Mouse (Mus musculus) MEL (cell line): ENCODE measurements around the gene Tmem179b. TPM values are rescaled to one million over a fixed set of nuclear protein-coding genes. Genes with fewer than 3 reads are reported as not detected.
A peak's percentile ranks its signal among the peaks of the same experiment; 100 is the strongest.

Experiments
- DNase-seq: peaks from one replicate; pipeline ENCODE4 v3.0.0; 2011; ENCODE audit warnings: low read depth, low spot score
- H3K27ac ChIP-seq: 2 replicates; pipeline ENCODE4 v1.5.1; 2012; ENCODE audit warnings: low read depth, mild to moderate bottlenecking, control low read depth, low read length, moderate library complexity; ENCODE audit not compliant: control insufficient read depth
- H3K27me3 ChIP-seq, 2 experiments: fragments of 150-350 bp in 1 of 2; sonication (generic) in 1 of 2; 2 replicates each; pipeline ENCODE4 v1.6.1; 2012; ENCODE audit warnings: low read length in 2 of 2, mild to moderate bottlenecking in 2 of 2, improper control_type of control experiment in 1 of 2, moderate library complexity in 1 of 2; ENCODE audit not compliant: insufficient read depth in 2 of 2, control insufficient read depth in 1 of 2
- H3K36me3 ChIP-seq, 2 experiments: 2 replicates each; pipeline ENCODE4 v1.6.1; 2012 to 2014; ENCODE audit warnings: low read length in 2 of 2, improper control_type of control experiment in 1 of 2, inconsistent platforms in 1 of 2, mild to moderate bottlenecking in 1 of 2; ENCODE audit not compliant: insufficient read depth in 2 of 2, control insufficient read depth in 1 of 2
- H3K4me1 ChIP-seq, 2 experiments: fragments of 150-350 bp in 1 of 2; sonication (generic) in 1 of 2; 2 replicates each; pipeline ENCODE4 v1.6.1; 2012; ENCODE audit warnings: low read length in 2 of 2, improper control_type of control experiment in 1 of 2, mild to moderate bottlenecking in 1 of 2; ENCODE audit not compliant: insufficient read depth in 2 of 2, control insufficient read depth in 1 of 2
- H3K4me3 ChIP-seq, 2 experiments: fragments of 150-350 bp in 1 of 2; sonication (generic) in 1 of 2; 2 replicates each; pipeline ENCODE4 v1.5.1; 2012; ENCODE audit warnings: low read depth in 2 of 2, low read length in 2 of 2, mild to moderate bottlenecking in 2 of 2, moderate library complexity in 2 of 2, control low read depth in 1 of 2, improper control_type of control experiment in 1 of 2; ENCODE audit not compliant: control insufficient read depth in 1 of 2, insufficient read depth in 1 of 2
- H3K79me2 ChIP-seq: 2 replicates; pipeline ENCODE4 v1.6.1; 2012; ENCODE audit warnings: mild to moderate bottlenecking, low read length, moderate library complexity; ENCODE audit not compliant: control insufficient read depth, poor library complexity, insufficient read depth
- H3K9ac ChIP-seq: 2 replicates; pipeline ENCODE4 v1.6.1; 2012; ENCODE audit warnings: low read depth, mild to moderate bottlenecking, control low read depth, low read length, moderate library complexity; ENCODE audit not compliant: control insufficient read depth, poor library complexity, severe bottlenecking
- H3K9me3 ChIP-seq: fragments of 150-350 bp; sonication (generic); replicated peaks from 2 replicates; pipeline ENCODE4 v1.6.1; 2012; ENCODE audit warnings: mild to moderate bottlenecking, low read length, improper control_type of control experiment, moderate library complexity; ENCODE audit not compliant: insufficient read depth
- BHLHE40 ChIP-seq: IDR thresholded peaks from 2 replicates; pipeline ENCODE4 v1.6.1; 2012; ENCODE audit warnings: low read depth, mild to moderate bottlenecking, inconsistent platforms, low read length, improper control_type of control experiment, borderline replicate concordance
- CHD1 ChIP-seq: IDR thresholded peaks from 2 replicates; pipeline ENCODE4 v1.6.1; 2012; ENCODE audit warnings: low read depth, mild to moderate bottlenecking, inconsistent platforms, low read length, improper control_type of control experiment
- CHD2 ChIP-seq: IDR thresholded peaks from 2 replicates; pipeline ENCODE4 v1.6.1; 2011; ENCODE audit warnings: low read length, improper control_type of control experiment
- CTCF ChIP-seq, 3 experiments: IDR thresholded peaks in 2 of 3; conservative IDR thresholded peaks in 1 of 3; 2 replicates each; pipeline ENCODE4 v1.5.1; 2011 to 2012; ENCODE audit warnings: low read length in 3 of 3, low read depth in 2 of 3, mild to moderate bottlenecking in 2 of 3, improper control_type of control experiment in 1 of 3, inconsistent platforms in 1 of 3, mixed read lengths in 1 of 3, moderate library complexity in 1 of 3; ENCODE audit not compliant: control insufficient read depth in 1 of 3, insufficient read depth in 1 of 3, poor library complexity in 1 of 3, severe bottlenecking in 1 of 3
- EP300 ChIP-seq, 2 experiments: IDR thresholded peaks; 2 replicates each; pipeline ENCODE4 v1.6.1; 2011; ENCODE audit warnings: improper control_type of control experiment in 2 of 2, low read length in 2 of 2, low read depth in 1 of 2, mild to moderate bottlenecking in 1 of 2
- GABPA ChIP-seq: IDR thresholded peaks from 2 replicates; pipeline ENCODE4 v1.6.1; 2012; ENCODE audit warnings: low read depth, mild to moderate bottlenecking, inconsistent platforms, low read length, improper control_type of control experiment, moderate library complexity
- JUND ChIP-seq: IDR thresholded peaks from 2 replicates; pipeline ENCODE4 v1.6.1; 2011; ENCODE audit warnings: low read depth, mild to moderate bottlenecking, improper control_type of control experiment, low read length
- MAFK ChIP-seq: IDR thresholded peaks from 2 replicates; pipeline ENCODE4 v1.6.1; 2011; ENCODE audit warnings: low read depth, mild to moderate bottlenecking, low read length, improper control_type of control experiment, borderline replicate concordance
- MAZ ChIP-seq: IDR thresholded peaks from 2 replicates; pipeline ENCODE4 v1.6.1; 2012; ENCODE audit warnings: low read depth, mild to moderate bottlenecking, inconsistent platforms, low read length, improper control_type of control experiment
- MXI1 ChIP-seq: IDR thresholded peaks from 2 replicates; pipeline ENCODE4 v1.6.1; 2011; ENCODE audit warnings: mild to moderate bottlenecking, low read depth, low read length, improper control_type of control experiment
- MYC ChIP-seq: IDR thresholded peaks from 2 replicates; pipeline ENCODE4 v1.6.1; 2011; ENCODE audit warnings: low read depth, mild to moderate bottlenecking, low read length, improper control_type of control experiment, moderate library complexity
- NRF1 ChIP-seq: IDR thresholded peaks from 2 replicates; pipeline ENCODE4 v1.6.1; 2014; ENCODE audit warnings: low read depth, mild to moderate bottlenecking, inconsistent platforms, low read length, improper control_type of control experiment, moderate library complexity; ENCODE audit not compliant: poor library complexity, insufficient read depth, severe bottlenecking
- POLR2AphosphoS2 ChIP-seq: IDR thresholded peaks from 2 replicates; pipeline ENCODE4 v1.6.1; 2011; ENCODE audit warnings: low read length, improper control_type of control experiment
- RAD21 ChIP-seq: IDR thresholded peaks from 2 replicates; pipeline ENCODE4 v1.6.1; 2011; ENCODE audit warnings: mild to moderate bottlenecking, low read depth, low read length, improper control_type of control experiment
- RCOR1 ChIP-seq: IDR thresholded peaks from 2 replicates; pipeline ENCODE4 v1.6.1; 2012; ENCODE audit warnings: low read depth, mild to moderate bottlenecking, inconsistent platforms, low read length, improper control_type of control experiment
- SIN3A ChIP-seq: IDR thresholded peaks from 2 replicates; pipeline ENCODE4 v1.6.1; 2012; ENCODE audit warnings: low read length, improper control_type of control experiment, inconsistent platforms
- TAL1 ChIP-seq: IDR thresholded peaks from 2 replicates; pipeline ENCODE4 v1.6.1; 2012; ENCODE audit warnings: mild to moderate bottlenecking, inconsistent platforms, low read length, moderate library complexity, mixed read lengths
- TBP ChIP-seq: IDR thresholded peaks from 2 replicates; pipeline ENCODE4 v1.8.0; 2011; ENCODE audit warnings: low read depth, low read length, improper control_type of control experiment
- USF1 ChIP-seq: IDR thresholded peaks from 2 replicates; pipeline ENCODE4 v1.6.1; 2014; ENCODE audit warnings: low read depth, mild to moderate bottlenecking, inconsistent platforms, low read length, improper control_type of control experiment, moderate library complexity
- ZKSCAN1 ChIP-seq: IDR thresholded peaks from 2 replicates; pipeline ENCODE4 v1.6.1; 2012; ENCODE audit warnings: low read depth, mild to moderate bottlenecking, inconsistent platforms, low read length, improper control_type of control experiment, moderate library complexity
- ZNF384 ChIP-seq: IDR thresholded peaks from 2 replicates; pipeline ENCODE4 v1.6.1; 2012; ENCODE audit warnings: low read depth, mild to moderate bottlenecking, inconsistent platforms, low read length, improper control_type of control experiment
- polyA plus RNA-seq, 2 experiments: library from polyadenylated mRNA; stranded (reverse) in 1 of 2; unstranded in 1 of 2; fragments of >175 nt in 1 of 2; fragments of >200 nt in 1 of 2; gene quantifications; 2 replicates each; pipeline versions ENCODE4 v1.2.1 to v1.2.4; 2012; ENCODE audit warnings: low replicate concordance in 2 of 2, low read depth in 1 of 2; ENCODE audit not compliant: insufficient read length in 2 of 2, insufficient read depth in 1 of 2, missing spikeins in 1 of 2
- total RNA-seq: library from RNA; depleted of rRNA; stranded (reverse); fragments of 300-350 nt; gene quantifications from 2 replicates; pipeline ENCODE4 v1.2.3, GENCODE M21; 2012

Tmem179b gene
- total and polyA plus RNA-seq, 3 experiments, result 60.0 to 101 TPM; not detected in 1

DNA sequence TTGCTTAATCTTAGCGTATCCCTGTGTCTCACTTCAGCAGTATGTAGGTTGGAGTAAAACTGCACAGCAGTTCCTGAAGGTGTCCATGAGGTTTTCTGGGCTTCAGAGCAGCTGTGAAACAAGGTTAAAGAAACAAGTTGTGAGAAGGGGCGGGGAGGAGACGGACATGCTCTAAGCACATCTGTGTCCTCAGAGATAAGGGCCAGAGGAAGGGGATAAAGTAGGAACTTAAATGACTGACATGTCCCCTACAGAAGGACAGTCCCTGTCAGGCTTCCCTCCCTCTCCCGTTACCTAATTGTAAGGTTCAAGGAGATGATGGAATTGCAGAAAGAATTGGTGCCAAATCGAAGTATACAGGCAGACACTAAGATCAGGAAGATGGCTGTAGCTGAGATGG is 1.3 kb downstream of the Tmem179b start (continued):
- peak; percentile 53 to 61; a peak in 3 of 4 replicates for TF ChIP-seq EP300 (IDR thresholded peaks at IDR 0.05; ENCODE audit: low read depth in 1 of 2, low read length in 2 of 2)
- TF ChIP-seq POLR2AphosphoS2, result peak; percentile 82
- TF ChIP-seq ZKSCAN1, result no peak
- TF ChIP-seq USF1, result no peak
- no peak for TF ChIP-seq CHD1
- no peak for TF ChIP-seq ZNF384
- peak; percentile 84 for TF ChIP-seq SIN3A
- TF ChIP-seq MYC, result peak; percentile 79; the same call in 1 of the 2 replicates
- TF ChIP-seq BHLHE40, result no peak
- TF ChIP-seq MAFK, result no peak
- peak; percentile 91 for TF ChIP-seq TAL1
- TF ChIP-seq TBP, result no peak
- no peak for TF ChIP-seq MAZ
- no peak for TF ChIP-seq RCOR1
- TF ChIP-seq, all 39 proteins: peak for 13

DNA sequence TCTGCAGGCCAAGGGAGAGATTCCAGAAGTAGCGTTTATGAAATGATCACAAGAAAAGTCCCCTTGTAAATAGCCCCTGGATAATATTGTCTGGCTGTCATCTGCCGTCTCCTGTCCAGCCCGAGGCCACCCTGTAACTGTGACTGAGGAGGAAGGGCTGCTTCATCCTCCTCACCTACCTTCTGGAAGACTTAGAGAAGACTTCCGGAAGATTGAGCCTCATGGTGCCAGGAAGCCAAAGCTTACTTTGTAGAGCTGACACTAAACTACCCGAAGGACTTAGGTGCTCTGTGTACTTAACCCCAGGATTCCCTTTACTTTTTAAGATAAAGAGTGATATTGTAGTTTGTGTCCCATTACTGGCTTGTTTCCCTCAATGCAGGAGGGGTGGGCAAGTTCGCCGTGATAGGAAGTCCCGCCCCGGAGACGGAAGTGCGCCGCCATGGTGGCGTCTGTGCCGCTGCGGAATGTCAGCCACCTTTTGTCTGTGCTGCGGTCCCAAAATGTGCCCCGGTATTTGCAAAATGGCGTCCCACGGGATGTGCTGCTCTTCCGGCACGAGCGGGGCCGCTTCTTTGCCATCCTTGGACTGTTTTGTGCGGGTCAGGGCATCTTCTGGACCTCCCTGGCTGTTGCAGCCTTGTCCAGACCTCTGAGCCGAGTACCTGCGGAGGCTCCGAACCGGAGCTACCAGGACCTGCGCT is 3.5 kb downstream of the Tmem179b start, which contains the start of gene Tmem223:
Tmem223 (plus strand) TSS at position 430 of the 704 bp plus-strand sequence.
- no peak for DNase-seq
- Histone ChIP-seq H3K79me2 (peaks cover 21% of the 10 kb centered on the region), H3K4me3 (no peak within 1 kb of the TSS), H3K9me3 (no peaks in the 10 kb centered on the region), H3K4me1 (peaks cover 0 to 14% of the 10 kb centered on the region in 2 experiments; a peak in 2 of 4 replicates), H3K27me3 (no peaks in the 10 kb centered on the region), H3K9ac (no peak within 1 kb of the TSS), H3K27ac (no peak within 1 kb of the TSS), H3K36me3 (peaks cover 19 to 23% of the 10 kb centered on the region in 2 experiments)
- TF ChIP-seq CHD2, result no peak
- no peak for TF ChIP-seq RAD21
- TF ChIP-seq MXI1, result no peak
- TF ChIP-seq NRF1, result no peak
- no peak for TF ChIP-seq EP300 (IDR thresholded peaks at IDR 0.05; ENCODE audit: low read depth in 1 of 2, low read length in 2 of 2)
- TF ChIP-seq GABPA, result no peak
- TF ChIP-seq JUND, result no peak
- no peak for TF ChIP-seq CTCF (IDR thresholded peaks at IDR 0.05 in 2 of 3, conservative IDR thresholded peaks at IDR 0.05 in 1 of 3; ENCODE audit: control insufficient read depth in 1 of 3, insufficient read depth in 1 of 3, low read depth in 2 of 3, low read length in 3 of 3, poor library complexity in 1 of 3, severe bottlenecking in 1 of 3)
